Mouse (Mus musculus): Measurements from ENCODE around the gene Obsl1.

Gene Obsl1

GRCm38 (mm10) chr1:75518427-75518826 is 12.2 kb upstream of the Obsl1 start:
- DNase-seq (ENCODE audit: low spot score) = no peak

DNA sequence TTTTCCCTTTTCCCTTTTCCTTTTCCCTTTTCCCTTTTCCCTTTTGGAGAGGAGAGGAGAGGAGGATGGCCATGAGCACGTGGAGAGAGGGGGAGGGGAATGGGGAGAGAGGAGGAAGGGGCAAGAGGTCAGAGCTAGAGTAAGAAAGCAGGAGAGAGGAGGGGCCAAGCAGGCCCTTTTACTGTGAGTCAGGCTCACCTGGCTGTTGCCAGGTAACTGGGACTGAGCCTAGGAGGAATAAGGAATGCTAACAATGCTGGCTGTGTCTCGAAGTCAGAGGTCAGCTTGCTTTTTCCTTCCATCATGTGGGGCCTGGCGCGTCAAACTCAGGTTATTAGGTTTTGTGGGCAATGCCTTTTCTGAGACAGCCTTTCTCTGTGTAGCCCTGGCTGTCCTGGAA is 11.7 kb upstream of the Obsl1 start:
- no peak for DNase-seq (ENCODE audit: low spot score)

DNA sequence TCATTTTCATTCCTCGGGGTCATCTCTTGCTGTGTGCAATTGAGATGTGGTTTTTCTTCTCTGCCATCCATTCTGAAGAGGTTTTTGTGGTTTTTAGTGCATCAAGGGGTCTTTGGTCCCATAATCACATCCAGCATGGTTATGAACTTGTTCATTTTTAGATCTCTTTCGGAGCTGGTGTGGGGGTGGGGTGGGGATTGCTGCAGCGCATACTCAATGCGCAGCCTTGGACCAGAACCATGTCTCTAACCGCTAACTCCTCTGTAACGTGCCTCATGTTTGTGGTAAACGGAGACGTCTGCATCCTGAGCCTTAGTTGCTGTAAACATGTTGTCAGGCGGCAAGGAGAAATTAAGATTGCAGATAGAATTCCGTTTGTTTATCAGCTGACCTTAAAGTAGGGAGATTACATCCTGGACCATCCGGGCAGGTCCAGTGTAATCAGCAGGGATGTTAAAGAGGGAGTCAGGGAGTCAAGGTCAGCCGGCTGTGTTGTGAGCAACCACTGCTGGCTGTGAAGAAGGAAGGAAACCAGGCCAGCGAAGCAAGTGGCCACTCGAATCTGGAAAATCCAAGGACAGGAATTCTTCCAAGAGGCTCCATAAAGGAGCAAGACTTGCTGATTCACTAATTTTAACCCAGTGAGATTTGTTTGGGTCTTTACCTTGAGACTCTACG is 10.6 kb upstream of the Obsl1 start:
- peak; percentile 72 for DNase-seq (ENCODE audit: low spot score)

DNA sequence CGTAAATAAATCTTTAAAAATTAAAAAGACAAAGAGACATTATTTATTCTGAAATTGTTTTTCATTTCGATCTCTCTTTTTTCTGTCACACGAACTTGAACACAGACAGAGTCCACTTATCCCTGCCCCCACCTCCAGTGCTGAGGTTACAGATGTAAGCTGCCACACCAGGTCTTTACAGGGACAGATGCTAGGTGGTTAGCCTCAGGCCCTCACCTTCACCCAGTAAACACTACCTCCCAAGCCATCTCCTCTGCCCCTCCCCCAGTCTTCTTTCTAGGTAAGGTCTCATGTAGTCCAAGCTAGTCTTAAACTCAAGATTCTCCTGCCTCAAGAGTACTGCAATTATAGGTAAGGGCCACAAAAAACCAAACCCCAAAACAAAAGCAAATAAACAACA is 6.3 kb upstream of the Obsl1 start:
- no peak for DNase-seq (ENCODE audit: low spot score)

GRCm38 (mm10) chr1:75511437-75512210 is 5.4 kb upstream of the Obsl1 start:
- DNase-seq (ENCODE audit: low spot score) = no peak

- no peak for DNase-seq (ENCODE audit: low spot score)
These were observed 3.9 kb upstream of the Obsl1 start for GRCm38 (mm10) chr1:75510154-75510553.

GRCm38 (mm10) chr1:75509586-75509985 is 3.3 kb upstream of the Obsl1 start:
- DNase-seq (ENCODE audit: low spot score) = peak; percentile 69

GRCm38 (mm10) chr1:75507006-75507405 is 754 bp upstream of the Obsl1 start, which contains the start of gene Inha:
Gene Inha (plus strand): TSS chr1:75507077.
- DNase-seq (ENCODE audit: low spot score) = peak; percentile 88

DNA sequence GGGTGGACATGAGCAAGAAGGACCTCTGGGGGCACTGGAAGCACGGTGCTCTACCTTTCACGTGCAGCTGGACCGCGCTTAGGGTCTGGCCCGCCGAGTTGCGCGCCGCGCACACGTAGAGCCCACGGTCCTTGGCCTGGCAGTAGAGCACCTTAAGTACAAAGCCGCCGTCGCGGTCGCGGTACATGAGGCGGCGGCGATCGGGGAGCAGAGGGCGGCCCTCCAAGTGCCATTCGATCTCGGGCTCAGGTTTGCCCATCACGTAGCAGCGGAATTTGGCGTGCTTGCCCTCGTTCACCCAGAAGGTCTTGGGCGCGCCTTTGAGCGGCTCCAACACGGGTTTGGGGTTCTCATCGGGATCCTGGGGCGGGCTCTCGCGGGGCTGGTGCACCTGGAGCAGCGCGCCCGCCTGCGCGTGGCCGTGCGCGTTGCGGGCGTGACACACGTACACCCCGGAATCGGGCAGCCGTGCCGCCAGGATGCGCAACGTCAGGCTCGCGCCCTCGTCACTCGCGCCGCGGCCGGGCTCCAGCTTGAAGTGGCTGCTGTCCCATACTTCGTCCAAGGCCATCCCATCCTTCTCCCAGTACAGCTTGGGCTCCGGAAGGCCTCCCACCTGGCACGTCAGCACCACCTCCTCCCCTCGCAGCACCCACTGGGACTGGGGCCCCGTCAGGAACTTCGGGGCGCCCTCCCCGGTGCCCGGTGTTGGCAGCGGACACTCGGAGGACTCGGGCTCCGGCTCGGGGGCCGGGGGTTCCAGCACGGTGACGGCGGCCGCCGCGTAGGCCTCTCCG is 895 bp downstream of the Obsl1 start:
- peak; percentile 75 for DNase-seq (ENCODE audit: low spot score)

- DNase-seq (ENCODE audit: low spot score) = no peak
These were observed 1.8 kb downstream of the Obsl1 start for GRCm38 (mm10) chr1:75504256-75505045.

GRCm38 (mm10) chr1:75503651-75503980 is 2.6 kb downstream of the Obsl1 start:
- no peak for DNase-seq (ENCODE audit: low spot score)

DNA sequence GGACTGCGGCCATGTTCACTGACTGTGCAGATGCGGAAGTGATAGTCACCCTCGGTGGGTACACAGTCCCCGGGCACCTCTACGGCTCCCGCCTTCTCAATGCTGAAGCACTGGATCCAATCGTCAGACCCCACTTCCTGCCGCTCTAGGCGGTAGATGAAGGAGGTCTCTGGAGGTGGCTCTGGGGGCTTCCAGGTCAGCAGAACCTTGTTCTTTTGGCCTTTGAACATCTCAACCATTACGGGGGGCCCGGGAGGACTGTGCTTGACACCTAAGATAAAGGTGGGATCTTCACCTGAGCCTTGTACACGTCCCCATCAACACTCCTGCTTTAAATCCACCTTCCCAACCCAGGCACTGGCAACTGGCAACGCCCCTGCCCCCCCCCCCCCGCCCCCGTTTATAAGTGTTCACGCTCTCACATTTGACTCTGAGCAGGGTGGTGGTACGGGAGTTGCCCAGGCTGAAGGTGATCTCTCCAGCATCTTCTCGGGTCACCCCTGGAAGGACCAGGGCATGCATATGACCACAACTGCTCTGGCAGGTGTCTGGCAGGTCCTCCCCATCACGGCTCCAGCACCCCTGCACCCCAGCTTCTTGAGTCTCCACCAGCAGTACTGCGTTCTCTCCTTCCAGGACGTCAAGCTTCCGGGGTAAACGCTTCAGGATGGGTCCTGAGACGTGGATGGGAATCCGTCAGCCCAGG is 3.2 kb downstream of the Obsl1 start:
- DNase-seq (ENCODE audit: low spot score) = no peak

- DNase-seq (ENCODE audit: low spot score) = no peak
These were observed 4.3 kb downstream of the Obsl1 start for GRCm38 (mm10) chr1:75501905-75502304.

DNA sequence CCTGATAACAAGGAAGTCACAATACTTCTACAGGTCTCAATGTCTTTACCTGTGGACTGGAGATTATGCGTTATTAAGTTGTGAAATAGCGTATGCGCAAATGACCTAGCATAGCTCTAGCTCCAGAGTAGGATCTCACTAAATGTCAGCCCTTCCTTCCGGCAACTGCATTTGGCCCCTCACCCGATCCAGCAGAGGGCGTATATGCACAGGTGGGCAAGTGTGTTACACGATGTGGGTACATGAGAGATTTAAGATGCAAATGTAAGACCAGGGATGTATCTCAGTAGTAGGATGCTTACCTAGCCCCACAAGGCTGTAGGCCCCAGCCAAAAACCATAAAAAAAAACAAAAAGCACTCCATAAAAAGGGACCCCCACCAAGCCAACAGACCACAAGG is 6.8 kb downstream of the Obsl1 start:
- no peak for DNase-seq (ENCODE audit: low spot score)

DNA sequence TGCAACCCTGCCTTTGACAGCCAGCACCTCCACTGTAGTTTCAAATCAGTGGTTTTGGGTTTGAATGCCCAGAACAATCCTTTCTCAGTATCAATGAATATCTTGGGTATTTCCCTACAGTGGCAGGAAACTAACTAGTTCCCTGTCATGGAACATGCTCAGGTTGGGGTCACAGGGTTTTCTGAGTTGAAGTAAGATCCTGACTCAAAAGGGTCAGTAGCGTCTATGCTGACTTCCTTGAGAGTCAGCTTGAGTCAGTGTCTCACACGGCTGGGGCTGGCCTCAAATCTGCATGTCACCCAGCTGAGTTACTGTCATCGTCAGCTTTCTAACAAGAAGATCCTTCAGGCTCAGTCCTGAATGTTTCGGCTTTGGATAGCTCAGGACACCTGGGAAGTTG is 7.4 kb downstream of the Obsl1 start:
- no peak for DNase-seq (ENCODE audit: low spot score)

DNA sequence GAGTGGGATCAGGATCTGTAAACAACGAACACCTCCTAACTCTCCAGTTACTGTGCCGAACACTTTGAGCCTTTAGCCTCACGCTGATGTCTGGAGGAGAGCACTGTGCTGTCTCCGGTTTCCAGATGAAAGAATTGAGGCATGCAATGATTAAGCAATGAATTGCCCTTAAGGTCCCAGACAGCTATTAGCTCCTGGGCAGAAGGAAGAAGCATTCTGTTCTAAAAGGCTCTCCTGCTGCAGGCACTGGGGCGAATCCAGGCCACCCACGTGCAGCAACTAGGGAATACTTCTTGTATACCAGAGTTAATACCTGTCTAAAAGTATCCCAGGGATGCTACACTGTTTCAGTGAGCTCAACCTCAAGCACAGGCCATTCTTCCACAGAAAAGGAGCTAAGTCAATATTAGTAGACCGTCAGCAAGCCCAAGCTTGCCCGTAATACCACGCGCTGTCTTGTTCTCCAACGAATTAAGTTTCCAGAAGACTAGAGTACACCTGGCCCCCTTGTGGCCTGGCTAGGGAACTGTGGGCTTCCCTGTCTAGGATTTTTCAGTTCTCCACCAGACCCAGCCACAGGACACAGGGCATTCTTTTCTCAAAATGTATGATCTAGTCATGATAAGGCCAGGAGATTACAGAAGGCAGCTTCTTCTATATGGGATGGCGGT is 11.2 kb downstream of the Obsl1 start:
- no peak for DNase-seq (ENCODE audit: low spot score)

DNA sequence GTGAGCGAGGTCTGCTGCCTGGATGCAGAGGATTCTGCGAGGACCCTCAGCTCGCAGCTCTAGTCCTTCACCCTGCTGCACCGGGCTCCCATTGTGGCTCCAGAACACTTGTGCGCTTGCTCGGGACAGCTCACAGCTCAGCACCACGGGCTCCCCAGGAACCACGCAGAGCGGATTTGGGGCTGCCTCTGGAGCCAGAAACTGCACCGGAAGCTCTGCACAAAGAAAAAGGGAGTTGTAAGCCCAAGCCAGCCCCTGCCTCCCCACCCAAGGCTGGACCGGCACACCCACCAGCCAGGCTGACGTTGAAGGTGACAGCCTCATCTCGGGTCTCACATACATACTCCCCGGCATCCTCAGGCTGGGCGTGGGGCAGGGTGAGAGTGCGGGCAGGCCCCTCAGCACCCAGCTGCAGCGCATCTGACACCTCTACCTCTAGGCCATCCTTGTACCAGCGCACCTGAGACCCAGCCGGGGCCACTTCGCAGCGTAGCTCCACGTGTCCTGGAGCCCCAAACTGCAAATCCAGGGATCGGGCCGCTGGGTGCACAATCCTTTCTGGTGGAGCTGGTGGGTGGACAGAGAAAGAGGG is 13.6 kb downstream of the Obsl1 start:
- DNase-seq (ENCODE audit: low spot score) = no peak

DNA sequence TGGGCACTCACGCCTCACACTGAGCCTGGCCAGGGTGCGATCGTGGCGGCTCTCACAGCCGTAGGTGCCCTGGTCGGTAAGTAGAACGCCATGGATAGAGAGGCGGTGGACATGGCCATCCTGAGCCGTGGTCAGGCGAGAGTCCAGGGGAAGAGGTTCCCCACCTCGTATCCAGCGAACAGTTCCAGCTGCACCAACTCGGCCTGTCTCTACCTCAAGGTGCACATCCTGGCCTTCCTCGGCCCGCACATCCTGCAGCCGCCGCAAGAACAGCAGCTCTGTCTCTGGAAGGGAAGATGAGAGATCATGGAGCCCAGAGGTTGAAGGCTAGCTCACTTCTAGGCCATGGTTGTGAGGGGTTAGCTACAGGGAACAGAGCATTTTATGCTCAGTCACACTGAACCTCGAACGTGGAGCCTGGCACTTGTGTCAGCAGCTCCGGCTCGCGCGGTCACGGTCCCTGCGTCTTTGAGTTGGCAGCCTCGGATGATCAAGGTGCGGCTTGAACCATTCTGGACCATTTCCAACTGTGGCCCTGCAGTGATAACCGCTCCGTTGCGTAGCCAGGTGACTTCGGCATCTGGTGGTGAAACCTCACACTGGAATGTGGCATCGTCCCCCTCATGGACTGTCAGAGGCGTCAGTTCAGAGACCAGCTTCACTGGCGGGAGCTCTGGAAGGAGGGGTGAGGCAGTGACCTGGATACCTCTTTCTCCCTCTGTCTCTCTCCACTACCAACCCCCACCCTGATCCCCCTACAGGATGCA is 15.3 kb downstream of the Obsl1 start:
- DNase-seq (ENCODE audit: low spot score) = no peak

DNA sequence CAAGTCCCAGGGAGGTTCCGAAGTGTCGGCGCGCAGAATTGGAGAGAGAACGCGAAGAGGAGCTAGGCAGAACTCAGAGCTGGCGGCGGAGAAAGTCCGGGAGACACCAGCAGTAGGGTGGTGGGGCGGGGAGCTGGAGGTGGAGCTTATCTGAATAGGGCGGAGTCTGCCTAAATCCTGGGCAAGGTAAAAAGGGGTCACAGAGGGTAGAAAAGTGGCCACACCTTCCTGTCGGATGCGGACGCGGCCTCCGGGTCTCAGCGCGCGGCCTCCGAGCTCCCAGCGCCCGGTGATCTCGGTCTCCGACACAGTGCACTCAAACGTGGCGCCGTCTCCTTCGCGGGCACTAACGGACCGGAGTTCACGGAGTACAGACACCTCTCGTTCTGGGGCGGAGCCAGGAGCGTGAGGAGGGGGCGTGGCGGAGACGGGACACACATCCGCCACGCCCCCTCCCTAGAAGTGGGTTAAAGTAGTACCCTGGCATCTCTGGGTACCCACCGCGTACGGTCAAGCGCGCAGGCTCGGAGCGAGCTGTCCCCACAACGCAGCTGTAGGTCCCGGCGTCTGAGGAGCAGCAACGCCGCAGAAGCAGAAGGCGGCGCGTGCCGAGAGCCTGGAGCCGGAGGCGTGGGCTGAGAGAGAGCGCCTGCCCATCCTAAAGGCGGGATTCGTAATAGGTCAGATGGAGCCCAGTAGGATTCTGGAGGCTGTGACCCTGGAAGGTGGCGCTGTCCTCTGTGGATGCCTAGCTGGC is 18.7 kb downstream of the Obsl1 start:
- peak; percentile 72 for DNase-seq (ENCODE audit: low spot score)

Measured in testis, postnatal 14 days (tissue).